Mouse (Mus musculus): ENCODE results near the gene Cyp2s1.
"Not testable (repeated sequence)": the region's sequence is repeated elsewhere in the genome, so short reads cannot be mapped to it uniquely, and the experiment has no call there.

Cyp2s1 gene

GRCm38 (mm10) chr7:25812195-25812594, 4.5 kb downstream of the Cyp2s1 start:
- DNase-seq (ENCODE audit: low spot score in 2 of 2): no peak

GRCm38 (mm10) chr7:25811716-25812115, 5.0 kb downstream of the Cyp2s1 start:
- DNase-seq (ENCODE audit: low spot score in 2 of 2): no peak

- peak; percentile 37 to 53 for DNase-seq (ENCODE audit: low spot score in 2 of 2)
Observed at GRCm38 (mm10) chr7:25805631-25806343, 10.9 kb downstream of the Cyp2s1 start.

GRCm38 (mm10) chr7:25804792-25805191, 11.9 kb downstream of the Cyp2s1 start:
- DNase-seq (ENCODE audit: low spot score in 2 of 2): no peak

GRCm38 (mm10) chr7:25803460-25803859, 13.3 kb downstream of the Cyp2s1 start:
- no peak for DNase-seq (ENCODE audit: low spot score in 2 of 2)

GRCm38 (mm10) chr7:25802241-25803125, 14.2 kb downstream of the Cyp2s1 start:
- no peak for DNase-seq (ENCODE audit: low spot score in 2 of 2)

- no peak for DNase-seq (ENCODE audit: low spot score in 2 of 2)
Observed at GRCm38 (mm10) chr7:25801031-25801430, 15.7 kb downstream of the Cyp2s1 start.

GRCm38 (mm10) chr7:25799369-25799768, 17.3 kb downstream of the Cyp2s1 start:
- no peak for DNase-seq (ENCODE audit: low spot score in 2 of 2)

- no peak for DNase-seq (ENCODE audit: low spot score in 2 of 2)
Observed at GRCm38 (mm10) chr7:25798540-25798939, 18.2 kb downstream of the Cyp2s1 start.

- DNase-seq (ENCODE audit: low spot score in 2 of 2): no peak
Observed at GRCm38 (mm10) chr7:25794775-25795174, 21.9 kb downstream of the Cyp2s1 start.

GRCm38 (mm10) chr7:25793679-25794078, 23.0 kb downstream of the Cyp2s1 start:
- peak in 1 of 2 experiments; percentile 27 for DNase-seq (ENCODE audit: low spot score in 2 of 2)

GRCm38 (mm10) chr7:25792966-25793365, 23.7 kb downstream of the Cyp2s1 start:
- DNase-seq (ENCODE audit: low spot score in 2 of 2): not testable (repeated sequence)

GRCm38 (mm10) chr7:25790615-25791014, 26.1 kb downstream of the Cyp2s1 start:
- no peak for DNase-seq (ENCODE audit: low spot score in 2 of 2)

GRCm38 (mm10) chr7:25789129-25789440, 27.6 kb downstream of the Cyp2s1 start:
- no peak for DNase-seq (ENCODE audit: low spot score in 2 of 2)

GRCm38 (mm10) chr7:25788220-25789128, 28.2 kb downstream of the Cyp2s1 start, which contains the start of gene Axl:
Gene Axl (minus strand): TSS chr7:25788705.
- peak; percentile 24 to 44 for DNase-seq (ENCODE audit: low spot score in 2 of 2)

- no peak for DNase-seq (ENCODE audit: low spot score in 2 of 2)
Observed at GRCm38 (mm10) chr7:25787456-25788219, 29.1 kb downstream of the Cyp2s1 start.

GRCm38 (mm10) chr7:25786974-25787373, 29.7 kb downstream of the Cyp2s1 start:
- no peak for DNase-seq (ENCODE audit: low spot score in 2 of 2)

- no peak for DNase-seq (ENCODE audit: low spot score in 2 of 2)
Observed at GRCm38 (mm10) chr7:25785752-25786151, 31.0 kb downstream of the Cyp2s1 start.

GRCm38 (mm10) chr7:25784808-25785207, 31.9 kb downstream of the Cyp2s1 start:
- no peak for DNase-seq (ENCODE audit: low spot score in 2 of 2)

- no peak for DNase-seq (ENCODE audit: low spot score in 2 of 2)
Observed at GRCm38 (mm10) chr7:25783746-25784145, 33.0 kb downstream of the Cyp2s1 start.

GRCm38 (mm10) chr7:25782744-25783143, 34.0 kb downstream of the Cyp2s1 start:
- DNase-seq (ENCODE audit: low spot score in 2 of 2): no peak

Data from spleen, postnatal 36 days (tissue).